Mouse (Mus musculus): ENCODE results near the gene Olfr1500. TPM values are rescaled to one million over a fixed set of nuclear protein-coding genes. Genes with fewer than 3 reads are reported as not detected.

Olfr1500 gene
- polyA plus RNA-seq, 1 experiment from 2014 or later: not detected

GRCm38 (mm10) chr19:13777578-13777977, 52.7 kb downstream of the Olfr1500 start, which contains the start of gene Olfr1496:
Olfr1496 (plus strand) TSS chr19:13777878.
- Histone ChIP-seq H3K4me1 (replicated peaks; ENCODE audit: control insufficient read depth, insufficient read depth, low read length) (no peaks in the 10 kb centered on the region), H3K36me3 (replicated peaks; ENCODE audit: control insufficient read depth, insufficient read depth) (no peaks in the 10 kb centered on the region), H3K9me3 (ENCODE audit: control insufficient read depth, low read length) (no peaks in the 10 kb centered on the region), H3K4me3 (replicated peaks; ENCODE audit: low read length) (no peak within 1 kb of the TSS), H3K4me2 (replicated peaks) (no peak within 1 kb of the TSS), H3K9ac (no peak within 1 kb of the TSS), H3K27me3 (ENCODE audit: control insufficient read depth, insufficient read depth, low read length) (no peaks in the 10 kb centered on the region), H3K27ac (no peak within 1 kb of the TSS)
- ATAC-seq (ENCODE audit: low FRiP score) (no peak), DNase-seq (ENCODE audit: low spot score) (no peak)
- 94% methylated on average over 1 of the region's 1 CpGs for WGBS

Other genes with a start within 250 kb of the Olfr1500 start
- gene Olfr1484, start 247.0 kb downstream of the Olfr1500 start, polyA plus RNA-seq (2014; fragmentation: Nextera tagmentation; extraction: Ambion mirVana): not detected in 2 replicates
- gene Olfr1487, start 213.1 kb downstream of the Olfr1500 start, polyA plus RNA-seq (2014; fragmentation: Nextera tagmentation; extraction: Ambion mirVana): not detected in 2 replicates
- not detected in 2 replicates for gene Olfr1489, start 198.9 kb downstream of the Olfr1500 start, polyA plus RNA-seq (2014; fragmentation: Nextera tagmentation; extraction: Ambion mirVana)
- gene Olfr1490, start 179.4 kb downstream of the Olfr1500 start, polyA plus RNA-seq (2014; fragmentation: Nextera tagmentation; extraction: Ambion mirVana): not detected in 2 replicates
- gene Olfr1491, start 133.2 kb downstream of the Olfr1500 start, polyA plus RNA-seq (2014; fragmentation: Nextera tagmentation; extraction: Ambion mirVana): not detected in 2 replicates
- gene Olfr1493-ps1, start 107.2 kb downstream of the Olfr1500 start, polyA plus RNA-seq (2014; fragmentation: Nextera tagmentation; extraction: Ambion mirVana): not detected in 2 replicates
- not detected in 2 replicates for gene Olfr1494, start 90.8 kb downstream of the Olfr1500 start, polyA plus RNA-seq (2014; fragmentation: Nextera tagmentation; extraction: Ambion mirVana)
- not detected in 2 replicates for gene Olfr1495, start 65.9 kb downstream of the Olfr1500 start, polyA plus RNA-seq (2014; fragmentation: Nextera tagmentation; extraction: Ambion mirVana)
- not detected in 2 replicates for gene Olfr1496, start 52.6 kb downstream of the Olfr1500 start, polyA plus RNA-seq (2014; fragmentation: Nextera tagmentation; extraction: Ambion mirVana)
- not detected in 2 replicates for gene Olfr1497, start 32.3 kb downstream of the Olfr1500 start, polyA plus RNA-seq (2014; fragmentation: Nextera tagmentation; extraction: Ambion mirVana)
- not detected in 2 replicates for gene Olfr1499, start 11.0 kb downstream of the Olfr1500 start, polyA plus RNA-seq (2014; fragmentation: Nextera tagmentation; extraction: Ambion mirVana)
- not detected in 2 replicates for gene Olfr1501, start 20.2 kb upstream of the Olfr1500 start, polyA plus RNA-seq (2014; fragmentation: Nextera tagmentation; extraction: Ambion mirVana)
- gene Olfr1502, start 31.3 kb upstream of the Olfr1500 start, polyA plus RNA-seq (2014; fragmentation: Nextera tagmentation; extraction: Ambion mirVana): not detected in 2 replicates
- gene Olfr1504, start 67.4 kb upstream of the Olfr1500 start, polyA plus RNA-seq (2014; fragmentation: Nextera tagmentation; extraction: Ambion mirVana): not detected in 2 replicates
- gene Olfr1505, start 83.0 kb upstream of the Olfr1500 start, polyA plus RNA-seq (2014; fragmentation: Nextera tagmentation; extraction: Ambion mirVana): not detected in 2 replicates

Measured in hindbrain, embryonic 14.5 days (tissue).